24 mouse cellular contexts compared by ENCODE assay signal in the genomic region with DNA sequence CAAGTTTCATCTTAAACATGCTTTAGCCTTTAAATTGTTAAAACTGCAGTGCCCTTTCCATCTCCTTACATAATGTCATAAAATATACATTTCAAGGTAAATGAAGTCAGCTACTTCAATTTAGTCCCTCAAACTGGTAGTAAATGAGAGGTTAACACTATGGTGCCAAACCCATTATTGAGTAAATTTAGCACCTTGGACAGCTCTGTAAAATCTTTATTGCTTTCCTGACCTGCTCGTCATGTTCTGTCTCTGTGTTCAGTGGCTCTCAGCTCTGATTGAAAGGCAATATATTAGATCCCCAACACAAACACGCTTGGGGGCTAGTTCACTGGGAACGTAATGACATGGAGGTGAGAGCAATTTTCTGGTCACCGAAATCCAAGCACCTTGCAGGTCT.
A peak's percentile ranks its signal among the peaks of the same experiment; 100 is the strongest.
DNase-seq lines count a peak whose midpoint lies in the region; ATAC-seq and TF ChIP-seq lines count a peak whose summit lies in the region.
"Had no signal": no experiment of that assay in that cellular context is flagged by ENCODE, and none has a peak within 500 bp of the region (broad histone marks: within the 10 kb centered on the region; RNA-seq: fewer than 3 reads in every experiment).

No protein-coding gene starts in this region.

- no peak overlapping the region for H3K4me2 ChIP-seq in kidney, postnatal 0 days (ENCODE audit: low read length)
- H3K4me2 ChIP-seq: embryonic facial prominence, embryonic 15.5 days; forebrain, embryonic 15.5 days; hindbrain, embryonic 13.5 days had no signal

- no peaks in the 10 kb centered on the region for H3K36me3 ChIP-seq in kidney, postnatal 0 days (ENCODE audit: insufficient read depth, low read length)
- H3K36me3 ChIP-seq in midbrain, embryonic 10.5 days: no peaks in the 10 kb centered on the region
- H3K36me3 ChIP-seq: forebrain, embryonic 10.5 days; forebrain, embryonic 15.5 days; G1E; heart, embryonic 10.5 days had no signal

- no peaks in the 10 kb centered on the region for H3K9me3 ChIP-seq in kidney, postnatal 0 days (replicated peaks; ENCODE audit: low read length)
- H3K9me3 ChIP-seq in midbrain, embryonic 10.5 days (replicated peaks): no peaks in the 10 kb centered on the region
- H3K9me3 ChIP-seq: embryonic facial prominence, embryonic 15.5 days; forebrain, embryonic 10.5 days; forebrain, embryonic 15.5 days; G1E; heart, embryonic 10.5 days; hindbrain, embryonic 13.5 days had no signal

- ATAC-seq in kidney, postnatal 0 days (replicated peaks; ENCODE audit: low FRiP score, low read depth): no peak
- ATAC-seq: activated CD4-positive, CD25-positive, alpha-beta regulatory T cell, adult 4 months; CD4-positive, CD25-positive, alpha-beta regulatory T cell, adult 4 months; forebrain, embryonic 15.5 days; hindbrain, postnatal 0 days had no signal

- H3K27ac ChIP-seq in kidney, postnatal 0 days: no peak overlapping the region
- no peak overlapping the region for H3K27ac ChIP-seq in midbrain, embryonic 10.5 days (replicated peaks)
- H3K27ac ChIP-seq: embryonic facial prominence, embryonic 15.5 days; forebrain, embryonic 10.5 days; forebrain, embryonic 15.5 days; heart, embryonic 10.5 days; hindbrain, embryonic 13.5 days; hindbrain, postnatal 0 days had no signal

- H3K4me1 ChIP-seq in kidney, postnatal 0 days (replicated peaks; ENCODE audit: insufficient read depth, low read length): no peaks in the 10 kb centered on the region
- H3K4me1 ChIP-seq in midbrain, embryonic 10.5 days: peaks cover 13% of the 10 kb centered on the region; the same call in 1 of the 2 replicates
- H3K4me1 ChIP-seq: forebrain, embryonic 15.5 days; heart, embryonic 10.5 days had no signal

- 14% methylated on average over 4 of the region's 4 CpGs for whole genome bisulfite sequencing in kidney, postnatal 0 days
- WGBS in midbrain, embryonic 10.5 days: 84% methylated on average over 4 of the region's 4 CpGs

- H3K4me3 ChIP-seq in kidney, postnatal 0 days (replicated peaks; ENCODE audit: low read depth, low read length): no peak overlapping the region
- H3K4me3 ChIP-seq in midbrain, embryonic 10.5 days: no peak overlapping the region
- H3K4me3 ChIP-seq: embryonic facial prominence, embryonic 15.5 days; erythroblast, embryonic 14.5 days; forebrain, embryonic 10.5 days; forebrain, embryonic 15.5 days; heart, embryonic 10.5 days; hindbrain, embryonic 13.5 days had no signal

- H3K9ac ChIP-seq in kidney, postnatal 0 days (ENCODE audit: low read depth, low read length): no peak overlapping the region
- H3K9ac ChIP-seq: embryonic facial prominence, embryonic 15.5 days; forebrain, embryonic 15.5 days; hindbrain, embryonic 13.5 days had no signal

- no peaks in the 10 kb centered on the region for H3K27me3 ChIP-seq in kidney, postnatal 0 days (ENCODE audit: insufficient read depth, low read length)
- H3K27me3 ChIP-seq in midbrain, embryonic 10.5 days (ENCODE audit: low read depth, poor library complexity, severe bottlenecking): no peaks in the 10 kb centered on the region
- H3K27me3 ChIP-seq: embryonic facial prominence, embryonic 15.5 days; hindbrain, embryonic 13.5 days had no signal

- TF ChIP-seq CTCF in kidney, postnatal 0 days (IDR thresholded peaks at IDR 0.05; ENCODE audit: low read depth): no peak

- peak; percentile 49 for DNase-seq in kidney, postnatal 0 days (ENCODE audit: low spot score)
- no peak for DNase-seq in kidney, adult 11 months
- DNase-seq in retina, embryonic 14.5 days (ENCODE audit: low spot score): peak; percentile 32
- no peak for DNase-seq in retina, postnatal 1 day
- peak; percentile 63 for DNase-seq in embryo, embryonic 10.5 days (ENCODE audit: low spot score)
- DNase-seq in midbrain, embryonic 10.5 days (ENCODE audit: low spot score): no peak
- DNase-seq: adrenal gland, postnatal 14 days; B cell, adult 2 months; cerebellum, adult 18-20 months; cerebellum, adult 9-11 months; cerebellum, postnatal 36 days; gastrocnemius, postnatal 36 days; heart, adult 18-20 months; heart, postnatal 10 days had no signal

Comparison
In these comparisons a context has a peak if more than half of its experiments do, and no peak if none do; other contexts are left out.
1. DNase-seq: peak in kidney, postnatal 0 days (single experiment), retina, embryonic 14.5 days (single experiment) and embryo, embryonic 10.5 days (single experiment); none in kidney, adult 11 months (single experiment), retina, postnatal 1 day (single experiment) and midbrain, embryonic 10.5 days (single experiment).